Mouse (Mus musculus) erythroblast, embryonic 14.5 days (primary cell): ENCODE data around the gene Npr2.

ENCODE experiments used
- GATA1 ChIP-seq: IDR thresholded peaks from 2 replicates; pipeline ENCODE4 v1.6.1; 2012; ENCODE audit warnings: low read length, inconsistent platforms, mixed read lengths
- TAL1 ChIP-seq: IDR thresholded peaks from 3 replicates; pipeline ENCODE4 v1.6.1; 2012; ENCODE audit warnings: low read length, inconsistent platforms, mixed read lengths

DNA sequence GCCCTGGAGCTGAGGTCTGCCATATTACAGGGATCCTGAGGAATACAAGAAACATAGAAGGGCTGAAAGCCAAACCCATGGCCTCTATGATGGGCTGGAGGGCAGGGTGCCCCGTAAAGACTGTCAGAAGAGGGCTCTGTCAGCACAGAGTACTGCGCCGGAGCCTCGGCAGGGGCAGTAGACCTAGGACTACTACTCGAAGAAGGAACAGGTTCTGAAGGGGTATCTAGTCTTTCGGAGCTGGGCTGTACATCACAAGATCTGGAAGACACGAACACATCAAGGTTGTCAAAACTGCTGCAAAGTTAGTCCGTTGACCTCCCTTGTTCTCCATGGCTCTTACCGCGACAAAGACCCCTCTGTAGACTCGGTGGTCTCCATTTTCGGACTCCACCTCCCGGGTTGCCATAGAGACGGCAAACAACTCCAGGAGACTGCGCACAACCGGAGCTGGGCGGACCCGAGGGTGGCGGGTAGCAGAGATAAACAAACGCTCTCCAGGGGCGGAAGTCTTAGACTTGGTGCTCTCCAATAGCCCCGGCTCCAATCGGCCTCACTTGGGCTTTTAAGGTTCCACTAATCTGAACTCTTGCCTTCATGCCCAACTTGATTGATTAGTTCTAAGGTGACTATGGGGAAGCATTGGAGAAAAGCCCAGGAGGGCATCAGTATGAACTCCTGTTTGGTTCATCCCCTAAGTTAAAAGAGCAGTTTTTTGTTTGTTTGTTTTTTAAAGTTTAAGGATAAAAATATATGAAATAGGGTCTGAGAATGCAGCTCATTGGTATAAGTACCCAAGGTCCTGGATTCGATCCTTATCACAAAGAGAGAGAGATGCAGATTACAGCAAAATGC is 21.7 kb downstream of the Npr2 start, which contains the start of gene Spag8:
- TF ChIP-seq TAL1: no peak
- no peak for TF ChIP-seq GATA1
